Mouse (Mus musculus) cerebellum, adult 2 months (tissue): ENCODE measurements around the gene Slc6a6. TPM values are rescaled to one million over a fixed set of nuclear protein-coding genes. Genes with fewer than 3 reads are reported as not detected.

ENCODE experiments used
- DNase-seq, 2 experiments: peaks; one replicate each; pipeline ENCODE4 v3.0.0; 2021
- H3K27ac ChIP-seq: fragments of 200-500 bp; 2 replicates; pipeline ENCODE4 v1.5.1; 2012; ENCODE audit warnings: low read length, control low read depth, inconsistent platforms; ENCODE audit not compliant: insufficient read depth
- H3K27me3 ChIP-seq: fragments of 200-500 bp; 2 replicates; pipeline ENCODE4 v1.6.1; 2012; ENCODE audit warnings: inconsistent platforms, mild to moderate bottlenecking, low read length, moderate library complexity; ENCODE audit not compliant: control insufficient read depth, insufficient read depth
- H3K4me1 ChIP-seq: fragments of 200-500 bp; 2 replicates; pipeline ENCODE4 v1.6.1; 2011; ENCODE audit warnings: low read length; ENCODE audit not compliant: control insufficient read depth, insufficient read depth
- H3K4me3 ChIP-seq: fragments of 200-500 bp; replicated peaks from 2 replicates; pipeline ENCODE3; 2011; ENCODE audit warnings: mild to moderate bottlenecking, low read depth, low read length, control low read depth; ENCODE audit not compliant: insufficient read depth
- CTCF ChIP-seq: fragments of 200-500 bp; IDR thresholded peaks from 2 replicates; pipeline ENCODE4 v1.5.1; 2011; ENCODE audit warnings: low read depth, mild to moderate bottlenecking, control low read depth, low read length, moderate library complexity, borderline replicate concordance; ENCODE audit not compliant: insufficient read depth
- POLR2A ChIP-seq: fragments of 200-500 bp; IDR thresholded peaks from 2 replicates; pipeline ENCODE4 v1.6.1; 2011; ENCODE audit warnings: low read length, control low read depth, borderline replicate concordance; ENCODE audit not compliant: insufficient read depth
- WGBS: fragments of 180-500 bp; shearing (Covaris S2); methylation state at CpG from one replicate; pipeline ENCODE4 v1.1.7; 2018; 5-methylcytosine and 5-hydroxymethylcytosine counted together
- polyA plus RNA-seq: library from polyadenylated mRNA; depleted of rRNA; stranded (reverse); fragments of >200 nt; gene quantifications from 2 replicates; pipeline ENCODE4 v1.2.3, GENCODE M21; 2012

Slc6a6 gene
- polyA plus RNA-seq, 1 experiment: 79.3 TPM

DNA sequence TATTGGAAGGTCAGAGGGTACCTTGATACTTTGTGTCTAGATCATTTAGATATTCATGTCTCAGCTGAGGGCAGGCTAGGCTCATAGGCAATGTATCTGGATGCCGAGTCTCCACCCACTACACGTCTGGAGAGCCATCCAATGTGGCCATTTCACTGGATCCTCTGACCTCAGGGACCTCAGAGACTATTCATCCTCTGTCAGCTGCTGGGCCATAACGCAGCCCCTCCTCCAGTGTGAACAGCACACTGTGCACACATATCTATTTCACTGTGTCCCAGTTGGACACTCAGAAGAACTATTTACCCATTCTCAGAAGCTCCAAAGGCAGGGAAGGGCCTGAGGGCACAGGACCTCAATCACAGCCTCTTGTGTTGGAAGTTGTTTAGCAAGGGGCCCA is 58.6 kb downstream of the Slc6a6 start:
- Histone ChIP-seq H3K27me3 (no peaks in the 10 kb centered on the region), H3K27ac (no peak overlapping the region), H3K4me3 (no peak overlapping the region), H3K4me1 (0 out of 2 replicates have a peak, but pooled peaks cover 2% of the 10 kb centered on the region)
- WGBS: 87% methylated on average over 3 of the region's 3 CpGs
- no peak for TF ChIP-seq POLR2A
- no peak for TF ChIP-seq CTCF
- no peak for DNase-seq

DNA sequence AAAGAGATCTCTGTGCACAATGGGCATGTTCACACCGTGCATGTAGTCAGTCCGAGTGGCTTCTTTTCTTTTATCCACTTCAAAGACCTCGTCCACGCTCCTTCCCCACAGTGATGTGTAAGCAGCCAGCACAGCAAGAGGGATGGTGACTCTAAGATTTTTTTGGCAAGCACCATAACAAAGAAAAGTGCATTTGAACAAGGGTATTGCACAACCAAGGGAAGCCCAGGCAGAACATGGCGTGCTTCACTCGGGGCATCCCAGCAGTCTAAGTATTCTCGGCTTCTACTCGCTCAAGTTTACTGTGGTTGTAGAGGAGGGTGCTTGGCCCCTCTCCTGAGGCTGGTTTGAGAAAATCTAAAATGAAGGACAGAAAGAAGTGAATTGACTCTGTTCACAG is 59.1 kb downstream of the Slc6a6 start:
- TF ChIP-seq CTCF (no peak), POLR2A (no peak)
- Histone ChIP-seq H3K27me3 (no peaks in the 10 kb centered on the region), H3K4me1 (0 out of 2 replicates have a peak, but pooled peaks cover 2% of the 10 kb centered on the region), H3K4me3 (no peak overlapping the region), H3K27ac (no peak overlapping the region)
- no peak for DNase-seq
- WGBS: 82% methylated on average over 8 of the region's 8 CpGs

DNA sequence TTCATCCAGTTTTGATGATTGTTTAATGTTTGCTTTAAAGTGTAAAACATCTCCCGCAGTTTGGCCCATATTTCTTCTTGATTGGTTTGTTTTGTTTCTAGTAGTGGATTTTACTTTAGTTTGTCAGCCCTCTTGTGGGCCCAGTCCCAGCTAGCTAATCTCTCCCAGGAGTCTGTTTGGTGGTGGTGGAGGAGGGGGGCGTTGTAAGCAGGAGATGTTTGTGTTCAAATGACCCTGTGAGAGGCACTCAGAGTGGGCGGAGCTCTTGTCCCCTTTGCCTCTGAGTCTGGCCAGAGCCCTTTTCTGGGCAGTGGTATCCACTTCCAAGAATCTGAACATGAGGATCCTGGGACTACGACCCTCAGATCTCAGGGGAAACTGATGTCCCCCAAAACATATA is 60.0 kb downstream of the Slc6a6 start:
- no peak overlapping the region for H3K27ac ChIP-seq
- H3K4me1 ChIP-seq: 0 out of 2 replicates have a peak, but pooled peaks cover 2% of the 10 kb centered on the region
- WGBS: 97% methylated on average over 4 of the region's 4 CpGs
- TF ChIP-seq CTCF: no peak
- no peak for TF ChIP-seq POLR2A
- DNase-seq: no peak
- H3K27me3 ChIP-seq: no peaks in the 10 kb centered on the region
- H3K4me3 ChIP-seq: no peak overlapping the region

DNA sequence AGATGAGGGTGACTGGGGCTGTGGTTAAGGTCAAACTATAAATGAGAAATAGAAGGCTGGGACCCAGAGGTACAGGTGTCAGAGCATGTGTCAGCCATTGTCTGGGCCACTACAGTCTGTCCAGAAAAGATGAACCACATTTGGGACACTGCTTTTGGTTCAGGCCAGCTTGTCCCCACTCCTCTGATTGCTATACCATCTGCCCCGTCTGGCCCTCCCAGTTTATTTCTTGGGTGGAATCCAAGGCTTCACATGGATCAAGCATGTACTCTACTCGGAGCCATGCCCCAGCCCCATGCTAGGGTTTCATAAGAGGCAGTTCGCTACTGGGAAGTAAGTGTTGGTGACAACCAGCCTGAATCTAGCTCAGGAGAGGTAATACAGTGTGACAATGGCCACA is 61.4 kb downstream of the Slc6a6 start:
- TF ChIP-seq CTCF: no peak
- TF ChIP-seq POLR2A: no peak
- H3K4me3 ChIP-seq: no peak overlapping the region
- 53% methylated on average over 3 of the region's 3 CpGs for WGBS
- H3K27me3 ChIP-seq: no peaks in the 10 kb centered on the region
- DNase-seq: no peak
- 0 out of 2 replicates have a peak, but pooled peaks cover 2% of the 10 kb centered on the region for H3K4me1 ChIP-seq
- H3K27ac ChIP-seq: no peak overlapping the region

DNA sequence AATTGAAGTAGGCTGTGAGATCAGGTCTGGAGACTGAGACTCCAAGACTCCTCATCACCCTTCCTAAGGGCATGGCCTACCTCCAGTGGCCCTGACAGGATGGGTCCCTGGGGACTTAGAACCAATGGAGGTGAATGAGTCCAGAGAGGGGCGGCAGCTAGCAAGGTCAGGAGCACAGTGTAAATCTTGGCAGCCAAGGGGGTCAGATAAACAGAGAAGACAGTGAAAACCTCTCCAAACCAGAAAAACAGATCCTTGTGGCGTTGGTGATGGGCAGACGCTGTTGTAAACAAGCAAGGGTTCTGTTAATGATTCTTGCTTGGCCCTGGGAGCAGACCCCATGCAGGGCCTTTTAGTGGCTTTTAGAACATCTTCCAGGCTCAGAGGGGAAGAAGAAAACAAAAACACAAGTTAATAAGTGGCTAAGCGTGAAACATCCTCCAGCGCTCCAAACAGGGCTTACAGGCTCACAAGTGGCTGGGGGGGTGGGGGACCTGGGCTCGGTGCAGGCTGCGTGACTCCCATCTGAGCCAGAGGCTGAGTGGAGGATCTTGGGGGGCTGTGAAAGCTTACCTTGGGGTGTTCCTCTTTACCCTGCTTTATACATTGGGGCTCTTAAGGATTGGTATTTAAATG is 62.2 kb downstream of the Slc6a6 start:
- WGBS: 84% methylated on average over 7 of the region's 7 CpGs
- DNase-seq: no peak
- no peak overlapping the region for H3K27ac ChIP-seq
- no peaks in the 10 kb centered on the region for H3K27me3 ChIP-seq
- TF ChIP-seq CTCF: no peak
- no peak overlapping the region for H3K4me3 ChIP-seq
- H3K4me1 ChIP-seq: 0 out of 2 replicates have a peak, but pooled peaks cover 2% of the 10 kb centered on the region

DNA sequence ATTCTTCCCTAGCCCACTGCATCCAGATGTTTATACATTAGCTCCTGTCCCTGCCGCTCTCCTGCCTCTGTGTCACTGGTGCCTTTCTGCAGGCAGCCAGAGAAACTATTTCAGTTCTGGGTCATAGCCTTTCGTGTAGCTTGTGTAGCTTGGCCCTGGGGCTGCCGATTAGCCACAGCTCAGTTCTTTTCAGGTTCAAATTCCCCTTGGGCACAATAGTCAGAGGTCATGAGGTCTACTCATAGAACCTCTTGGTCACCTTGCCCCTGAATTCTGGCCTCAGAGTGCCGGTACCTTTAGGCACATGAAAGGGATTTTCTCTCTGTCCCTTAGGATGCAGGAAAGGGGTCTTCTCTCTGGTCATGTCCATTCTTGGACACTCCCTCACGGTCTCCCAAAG is 62.9 kb downstream of the Slc6a6 start:
- no peak overlapping the region for H3K27ac ChIP-seq
- TF ChIP-seq CTCF: no peak
- no peak for TF ChIP-seq POLR2A
- H3K4me1 ChIP-seq: 0 out of 2 replicates have a peak, but pooled peaks cover 2% of the 10 kb centered on the region
- H3K27me3 ChIP-seq: no peaks in the 10 kb centered on the region
- 90% methylated on average over 5 of the region's 5 CpGs for WGBS
- H3K4me3 ChIP-seq: no peak overlapping the region
- no peak for DNase-seq

GRCm38 (mm10) chr6:91750976-91751375 is 67.1 kb downstream of the Slc6a6 start:
- TF ChIP-seq CTCF: peak; percentile 25; the same call in 1 of the 2 replicates
- TF ChIP-seq POLR2A: no peak
- Histone ChIP-seq H3K27me3 (no peaks in the 10 kb centered on the region), H3K4me3 (no peak overlapping the region), H3K4me1 (no peaks in the 10 kb centered on the region), H3K27ac (no peak overlapping the region)
- WGBS: 83% methylated on average over 3 of the region's 3 CpGs
- no peak for DNase-seq

GRCm38 (mm10) chr6:91752884-91753283 is 69.0 kb downstream of the Slc6a6 start:
- Histone ChIP-seq H3K4me3 (no peak overlapping the region), H3K27me3 (no peaks in the 10 kb centered on the region), H3K4me1 (no peaks in the 10 kb centered on the region), H3K27ac (no peak overlapping the region)
- no peak for TF ChIP-seq CTCF
- TF ChIP-seq POLR2A: no peak
- DNase-seq: no peak
- WGBS: 72% methylated on average over 8 of the region's 8 CpGs
